Mouse (Mus musculus) erythroblast, embryonic 14.5 days (primary cell): ENCODE measurements around the gene Gsk3b. TPM values are rescaled to one million over a fixed set of nuclear protein-coding genes. Genes with fewer than 3 reads are reported as not detected.

Experiments used
- H3K27me3 ChIP-seq: 2 replicates; pipeline ENCODE4 v1.6.1; 2012; ENCODE audit warnings: inconsistent platforms; ENCODE audit not compliant: control insufficient read depth
- H3K36me3 ChIP-seq: 2 replicates; pipeline ENCODE4 v1.6.1; 2012; ENCODE audit warnings: mild to moderate bottlenecking, inconsistent platforms; ENCODE audit not compliant: control insufficient read depth
- H3K4me1 ChIP-seq: 2 replicates; pipeline ENCODE4 v1.6.1; 2012; ENCODE audit warnings: inconsistent platforms; ENCODE audit not compliant: control insufficient read depth
- H3K4me3 ChIP-seq: replicated peaks from 2 replicates; pipeline ENCODE3; 2012; ENCODE audit warnings: moderate library complexity, mild to moderate bottlenecking, inconsistent platforms
- H3K9me3 ChIP-seq: 2 replicates; pipeline ENCODE4 v1.6.1; 2012; ENCODE audit warnings: low read length, inconsistent platforms, mixed read lengths; ENCODE audit not compliant: control insufficient read depth
- GATA1 ChIP-seq: IDR thresholded peaks from 2 replicates; pipeline ENCODE4 v1.6.1; 2012; ENCODE audit warnings: low read length, inconsistent platforms, mixed read lengths
- TAL1 ChIP-seq: IDR thresholded peaks from 3 replicates; pipeline ENCODE4 v1.6.1; 2012; ENCODE audit warnings: low read length, inconsistent platforms, mixed read lengths
- polyA plus RNA-seq: library from polyadenylated mRNA; stranded (reverse); fragments of >175 nt; gene quantifications from 2 replicates; pipeline ENCODE4 v1.2.3, GENCODE M21; 2012

Gsk3b gene
- polyA plus RNA-seq, 1 experiment, result 0.74 TPM

- TF ChIP-seq TAL1, result no peak
- TF ChIP-seq GATA1, result no peak
- Histone ChIP-seq H3K36me3 (peaks cover 14% of the 10 kb centered on the region), H3K4me1 (peaks cover 7% of the 10 kb centered on the region), H3K4me3 (no peak overlapping the region), H3K27me3 (no peaks in the 10 kb centered on the region), H3K9me3 (no peaks in the 10 kb centered on the region)
These were observed 30.5 kb downstream of the Gsk3b start for GRCm38 (mm10) chr16:38119286-38119685.

DNA sequence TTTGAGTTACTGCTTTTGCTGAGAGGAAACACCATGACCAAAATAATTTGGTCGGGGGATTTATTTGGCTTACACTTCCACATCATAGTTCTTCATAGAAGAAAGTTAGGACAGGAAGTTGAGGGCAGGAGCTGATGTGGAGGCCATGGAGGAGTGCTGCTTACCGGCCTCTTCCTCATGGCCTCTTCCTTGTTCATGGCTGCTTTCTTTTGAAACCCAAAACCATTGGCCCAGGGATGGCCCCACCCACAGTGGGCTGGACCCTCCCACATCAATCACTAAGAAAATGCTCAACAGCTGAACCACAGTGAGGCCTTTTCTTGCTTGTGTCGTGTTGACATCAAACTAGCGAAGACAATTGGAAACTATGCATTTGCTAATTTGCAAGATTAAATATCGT is 40.4 kb downstream of the Gsk3b start:
- TF ChIP-seq TAL1, result no peak
- TF ChIP-seq GATA1, result no peak
- Histone ChIP-seq H3K4me1 (peaks cover 26% of the 10 kb centered on the region), H3K36me3 (peaks cover 11% of the 10 kb centered on the region), H3K27me3 (no peaks in the 10 kb centered on the region), H3K4me3 (no peak overlapping the region), H3K9me3 (no peaks in the 10 kb centered on the region)

- no peak overlapping the region for H3K4me3 ChIP-seq
- H3K4me1 ChIP-seq, result peaks cover 35% of the 10 kb centered on the region
These were observed 42.2 kb downstream of the Gsk3b start for GRCm38 (mm10) chr16:38131041-38131440.

GRCm38 (mm10) chr16:38131756-38132155 is 43.0 kb downstream of the Gsk3b start:
- TF ChIP-seq TAL1 (no peak), GATA1 (no peak)
- H3K36me3 ChIP-seq, result peaks cover 15% of the 10 kb centered on the region
- H3K4me1 ChIP-seq, result peaks cover 41% of the 10 kb centered on the region
- no peaks in the 10 kb centered on the region; the same call in 1 of the 2 replicates for H3K9me3 ChIP-seq
- no peaks in the 10 kb centered on the region for H3K27me3 ChIP-seq
- H3K4me3 ChIP-seq, result no peak overlapping the region

More at GRCm38 (mm10) chr16:38131041-38131440, 42.2 kb downstream of the Gsk3b start:
- Histone ChIP-seq H3K36me3 (peaks cover 17% of the 10 kb centered on the region), H3K27me3 (no peaks in the 10 kb centered on the region), H3K9me3 (no peaks in the 10 kb centered on the region; the same call in 1 of the 2 replicates)
- TF ChIP-seq GATA1, result no peak
- TF ChIP-seq TAL1, result no peak

- Histone ChIP-seq H3K9me3 (no peaks in the 10 kb centered on the region; the same call in 1 of the 2 replicates), H3K27me3 (no peaks in the 10 kb centered on the region), H3K4me3 (no peak overlapping the region), H3K4me1 (peaks cover 39% of the 10 kb centered on the region), H3K36me3 (peaks cover 13% of the 10 kb centered on the region)
- TF ChIP-seq TAL1 (no peak), GATA1 (no peak)
These were observed 43.4 kb downstream of the Gsk3b start for GRCm38 (mm10) chr16:38132210-38132609.

DNA sequence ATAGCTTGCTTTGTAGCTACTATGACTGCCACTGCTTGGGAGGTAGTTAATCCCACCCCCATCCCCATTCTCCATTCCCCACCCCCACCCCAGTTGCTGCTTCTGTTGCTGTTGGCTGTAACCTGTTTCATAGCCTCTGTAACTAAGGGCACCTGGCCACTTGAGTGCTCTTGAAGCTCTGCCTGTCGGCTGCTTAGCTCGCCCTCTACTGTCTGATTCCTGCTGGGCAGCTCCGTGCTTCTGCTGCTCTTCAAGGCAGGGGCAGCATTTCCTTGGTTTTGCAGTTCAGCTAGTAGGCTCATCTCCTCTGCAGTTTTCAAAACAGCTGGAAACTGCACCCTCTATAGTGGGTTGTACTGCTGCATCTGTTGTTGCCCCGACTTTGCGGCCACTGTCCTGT is 48.5 kb downstream of the Gsk3b start:
- Histone ChIP-seq H3K4me1 (peaks cover 16% of the 10 kb centered on the region), H3K4me3 (no peak overlapping the region), H3K36me3 (peaks cover 10% of the 10 kb centered on the region), H3K27me3 (no peaks in the 10 kb centered on the region), H3K9me3 (no peaks in the 10 kb centered on the region; the same call in 1 of the 2 replicates)
- no peak for TF ChIP-seq GATA1
- no peak for TF ChIP-seq TAL1

GRCm38 (mm10) chr16:38144898-38145297 is 56.1 kb downstream of the Gsk3b start:
- Histone ChIP-seq H3K9me3 (no peaks in the 10 kb centered on the region), H3K27me3 (no peaks in the 10 kb centered on the region), H3K36me3 (peaks cover 21% of the 10 kb centered on the region), H3K4me1 (no peaks in the 10 kb centered on the region), H3K4me3 (no peak overlapping the region)
- TF ChIP-seq TAL1 (no peak), GATA1 (no peak)

DNA sequence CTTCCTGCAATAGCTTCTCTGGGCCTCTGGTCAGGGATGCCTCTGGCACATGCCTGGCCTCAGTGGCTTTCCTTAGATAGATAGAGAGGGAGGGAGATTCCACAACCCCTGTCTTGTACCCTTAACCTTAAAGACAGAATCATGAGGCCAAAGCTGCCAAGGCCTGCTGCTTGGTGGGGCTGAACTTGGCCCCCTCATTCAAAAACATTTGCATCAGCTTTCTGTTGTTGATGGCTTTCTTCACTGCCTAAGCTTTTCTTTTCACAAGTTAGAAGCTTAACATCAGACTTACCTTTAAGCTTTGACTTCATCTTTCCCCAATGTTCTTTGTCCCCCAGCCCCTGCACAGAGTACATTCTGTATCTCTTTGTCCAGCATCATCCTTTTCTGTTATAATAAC is 61.8 kb downstream of the Gsk3b start:
- H3K36me3 ChIP-seq, result peaks cover 17% of the 10 kb centered on the region

GRCm38 (mm10) chr16:38157854-38158622 is 69.2 kb downstream of the Gsk3b start:
- no peak for TF ChIP-seq GATA1
- no peak for TF ChIP-seq TAL1
- Histone ChIP-seq H3K9me3 (no peaks in the 10 kb centered on the region), H3K27me3 (no peaks in the 10 kb centered on the region), H3K4me1 (peaks cover 2% of the 10 kb centered on the region; the same call in 1 of the 2 replicates), H3K36me3 (peaks cover 16% of the 10 kb centered on the region), H3K4me3 (no peak overlapping the region)

More for the DNA sequence above, 61.8 kb downstream of the Gsk3b start:
- TF ChIP-seq GATA1 (no peak), TAL1 (no peak)
- Histone ChIP-seq H3K4me1 (no peaks in the 10 kb centered on the region), H3K27me3 (no peaks in the 10 kb centered on the region), H3K9me3 (no peaks in the 10 kb centered on the region), H3K4me3 (no peak overlapping the region)
